Mouse (Mus musculus): ENCODE measurements around the gene Thap4.
A peak's percentile ranks its signal among the peaks of the same experiment; 100 is the strongest.
"Not testable (repeated sequence)": the region's sequence is repeated elsewhere in the genome, so short reads cannot be mapped to it uniquely, and the experiment has no call there.

Thap4 gene

GRCm38 (mm10) chr1:93691786-93692357 is 62.8 kb downstream of the Thap4 start:
- no peak for DNase-seq (ENCODE audit: low read depth, low spot score)

- no peak for DNase-seq (ENCODE audit: low read depth, low spot score)
These were observed 63.6 kb downstream of the Thap4 start for GRCm38 (mm10) chr1:93691106-93691505.

GRCm38 (mm10) chr1:93689901-93690496 is 64.7 kb downstream of the Thap4 start:
- DNase-seq (ENCODE audit: low read depth, low spot score), result no peak

GRCm38 (mm10) chr1:93688154-93688553 is 66.5 kb downstream of the Thap4 start:
- no peak for DNase-seq (ENCODE audit: low read depth, low spot score)

- DNase-seq (ENCODE audit: low read depth, low spot score), result no peak
These were observed 67.7 kb downstream of the Thap4 start for GRCm38 (mm10) chr1:93686961-93687320.

GRCm38 (mm10) chr1:93686245-93686960 is 68.3 kb downstream of the Thap4 start:
- peak; percentile 11 for DNase-seq (ENCODE audit: low read depth, low spot score)

- no peak for DNase-seq (ENCODE audit: low read depth, low spot score)
These were observed 69.0 kb downstream of the Thap4 start, which contains the start of gene Bok for GRCm38 (mm10) chr1:93685401-93686244. Gene Bok, plus strand, starts transcription at chr1:93685660.

GRCm38 (mm10) chr1:93679889-93680568 is 74.6 kb downstream of the Thap4 start:
- no peak for DNase-seq (ENCODE audit: low read depth, low spot score)

- no peak for DNase-seq (ENCODE audit: low read depth, low spot score)
These were observed 76.3 kb downstream of the Thap4 start for GRCm38 (mm10) chr1:93678386-93678785.

- no peak for DNase-seq (ENCODE audit: low read depth, low spot score)
These were observed 82.0 kb downstream of the Thap4 start for GRCm38 (mm10) chr1:93672682-93673081.

- no peak for DNase-seq (ENCODE audit: low read depth, low spot score)
These were observed 84.7 kb downstream of the Thap4 start for GRCm38 (mm10) chr1:93669941-93670340.

- DNase-seq (ENCODE audit: low read depth, low spot score), result peak; percentile 81
These were observed 85.7 kb downstream of the Thap4 start for GRCm38 (mm10) chr1:93668791-93669548.

GRCm38 (mm10) chr1:93667760-93668400 is 86.8 kb downstream of the Thap4 start:
- DNase-seq (ENCODE audit: low read depth, low spot score), result peak; percentile 75

- not testable (repeated sequence) for DNase-seq (ENCODE audit: low read depth, low spot score)
These were observed 96.1 kb downstream of the Thap4 start, which contains the start of gene Stk25 for GRCm38 (mm10) chr1:93658559-93658958. Gene Stk25, minus strand, starts transcription at chr1:93658659.

- DNase-seq (ENCODE audit: low read depth, low spot score), result no peak
These were observed 97.7 kb downstream of the Thap4 start for GRCm38 (mm10) chr1:93657025-93657360.

- no peak for DNase-seq (ENCODE audit: low read depth, low spot score)
These were observed 98.2 kb downstream of the Thap4 start for GRCm38 (mm10) chr1:93656325-93657024.

- DNase-seq (ENCODE audit: low read depth, low spot score), result no peak
These were observed 99.9 kb downstream of the Thap4 start for GRCm38 (mm10) chr1:93654798-93655197.

GRCm38 (mm10) chr1:93654275-93654674 is 100.4 kb downstream of the Thap4 start:
- no peak for DNase-seq (ENCODE audit: low read depth, low spot score)

Measured in CD4-positive, CD25-positive, alpha-beta regulatory T cell, adult 2 months (primary cell).